Mouse (Mus musculus): ENCODE results near the gene Cpne7. TPM values are rescaled to one million over a fixed set of nuclear protein-coding genes. Genes with fewer than 3 reads are reported as not detected.

Gene Cpne7
- not detected in 2 replicates for polyA plus RNA-seq (2012; ENCODE audit: insufficient read depth, insufficient read length, missing spikeins)

GRCm38 (mm10) chr8:123117127-123117731, at the start of gene Cpne7:
Gene Cpne7, plus strand, starts transcription at chr8:123117374.
- peak within 1 kb of the TSS; percentile 36 for H3K4me3 ChIP-seq (ENCODE audit: insufficient read depth, low read length)
- no peak within 1 kb of the TSS for H3K27ac ChIP-seq (ENCODE audit: insufficient read depth, low read depth, low read length)
- no peak for TF ChIP-seq POLR2A (IDR thresholded peaks at IDR 0.05; ENCODE audit: borderline replicate concordance, low read depth, low read length)
- no peak for TF ChIP-seq CTCF (IDR thresholded peaks at IDR 0.05; ENCODE audit: low read depth, low read length)
- H3K4me1 ChIP-seq (ENCODE audit: control insufficient read depth, insufficient read depth, low read length): no peaks in the 10 kb centered on the region; the same call in 1 of the 2 replicates

- Histone ChIP-seq H3K4me1 (ENCODE audit: control insufficient read depth, insufficient read depth, low read length) (no peaks in the 10 kb centered on the region; the same call in 1 of the 2 replicates), H3K27ac (ENCODE audit: insufficient read depth, low read depth, low read length) (no peak overlapping the region), H3K4me3 (ENCODE audit: insufficient read depth, low read length) (no peak overlapping the region)
- no peak for TF ChIP-seq POLR2A (IDR thresholded peaks at IDR 0.05; ENCODE audit: borderline replicate concordance, low read depth, low read length)
- no peak for TF ChIP-seq CTCF (IDR thresholded peaks at IDR 0.05; ENCODE audit: low read depth, low read length)
Observed at GRCm38 (mm10) chr8:123071176-123071575, 46.0 kb upstream of the Cpne7 start.

GRCm38 (mm10) chr8:123077213-123077612, 40.0 kb upstream of the Cpne7 start:
- TF ChIP-seq CTCF (IDR thresholded peaks at IDR 0.05; ENCODE audit: low read depth, low read length) (no peak), POLR2A (IDR thresholded peaks at IDR 0.05; ENCODE audit: borderline replicate concordance, low read depth, low read length) (no peak)
- Histone ChIP-seq H3K27ac (ENCODE audit: insufficient read depth, low read depth, low read length) (no peak overlapping the region), H3K4me1 (ENCODE audit: control insufficient read depth, insufficient read depth, low read length) (no peaks in the 10 kb centered on the region), H3K4me3 (ENCODE audit: insufficient read depth, low read length) (no peak overlapping the region)

DNA sequence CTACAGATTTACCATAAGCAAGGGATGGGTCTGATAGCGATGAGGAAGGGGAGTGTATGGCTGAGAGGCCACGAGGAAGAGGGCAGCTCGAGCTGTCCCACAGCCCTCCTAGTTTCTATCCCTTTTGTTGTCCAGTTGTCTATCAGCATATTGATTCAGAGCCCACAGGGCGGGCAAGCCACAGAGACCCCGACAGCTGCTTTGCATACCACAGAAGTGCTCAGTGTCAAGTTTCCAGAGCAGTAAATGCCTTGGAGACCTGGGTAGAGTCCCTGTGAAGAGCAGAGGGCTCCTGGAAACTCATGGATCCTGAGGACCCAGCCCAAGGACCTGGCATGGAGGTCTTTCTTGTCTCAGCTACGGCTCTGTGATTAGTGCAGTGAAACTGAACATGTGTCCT, 34.2 kb upstream of the Cpne7 start:
- no peak overlapping the region for H3K27ac ChIP-seq (ENCODE audit: insufficient read depth, low read depth, low read length)
- no peak for TF ChIP-seq CTCF (IDR thresholded peaks at IDR 0.05; ENCODE audit: low read depth, low read length)
- TF ChIP-seq POLR2A (IDR thresholded peaks at IDR 0.05; ENCODE audit: borderline replicate concordance, low read depth, low read length): no peak
- H3K4me1 ChIP-seq (ENCODE audit: control insufficient read depth, insufficient read depth, low read length): no peaks in the 10 kb centered on the region
- H3K4me3 ChIP-seq (ENCODE audit: insufficient read depth, low read length): no peak overlapping the region

- TF ChIP-seq POLR2A (IDR thresholded peaks at IDR 0.05; ENCODE audit: borderline replicate concordance, low read depth, low read length) (no peak), CTCF (IDR thresholded peaks at IDR 0.05; ENCODE audit: low read depth, low read length) (no peak)
- Histone ChIP-seq H3K4me3 (ENCODE audit: insufficient read depth, low read length) (no peak overlapping the region), H3K4me1 (ENCODE audit: control insufficient read depth, insufficient read depth, low read length) (no peaks in the 10 kb centered on the region), H3K27ac (ENCODE audit: insufficient read depth, low read depth, low read length) (no peak overlapping the region)
Observed at GRCm38 (mm10) chr8:123083610-123084009, 33.6 kb upstream of the Cpne7 start.

DNA sequence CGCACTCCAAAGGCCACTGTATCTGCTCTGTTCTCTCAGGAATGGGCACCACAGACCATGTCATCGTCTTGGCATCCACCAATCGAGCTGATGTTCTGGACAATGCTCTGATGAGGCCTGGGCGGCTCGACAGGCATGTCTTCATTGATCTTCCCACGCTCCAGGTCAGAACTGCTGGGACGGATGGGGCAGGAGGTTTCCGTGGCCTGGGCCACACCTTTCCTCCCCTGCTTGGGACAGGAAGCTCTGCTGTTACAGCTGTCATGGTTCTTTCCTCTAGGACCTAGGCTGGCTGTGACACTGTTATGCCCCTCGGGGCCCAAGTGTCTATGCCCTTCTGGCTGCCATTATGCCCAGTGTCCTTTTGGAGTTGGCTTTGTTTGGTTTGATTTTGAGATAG, 29.9 kb upstream of the Cpne7 start:
- Histone ChIP-seq H3K4me3 (ENCODE audit: insufficient read depth, low read length) (no peak overlapping the region), H3K27ac (ENCODE audit: insufficient read depth, low read depth, low read length) (no peak overlapping the region), H3K4me1 (ENCODE audit: control insufficient read depth, insufficient read depth, low read length) (no peaks in the 10 kb centered on the region)
- TF ChIP-seq POLR2A (IDR thresholded peaks at IDR 0.05; ENCODE audit: borderline replicate concordance, low read depth, low read length): no peak
- no peak for TF ChIP-seq CTCF (IDR thresholded peaks at IDR 0.05; ENCODE audit: low read depth, low read length)

GRCm38 (mm10) chr8:123097216-123097615, 20.0 kb upstream of the Cpne7 start:
- H3K4me3 ChIP-seq (ENCODE audit: insufficient read depth, low read length): no peak overlapping the region
- H3K4me1 ChIP-seq (ENCODE audit: control insufficient read depth, insufficient read depth, low read length): peaks cover 8% of the 10 kb centered on the region
- H3K27ac ChIP-seq (ENCODE audit: insufficient read depth, low read depth, low read length): no peak overlapping the region
- no peak for TF ChIP-seq CTCF (IDR thresholded peaks at IDR 0.05; ENCODE audit: low read depth, low read length)
- no peak for TF ChIP-seq POLR2A (IDR thresholded peaks at IDR 0.05; ENCODE audit: borderline replicate concordance, low read depth, low read length)

GRCm38 (mm10) chr8:123097786-123098584, 19.2 kb upstream of the Cpne7 start:
- no peak overlapping the region for H3K27ac ChIP-seq (ENCODE audit: insufficient read depth, low read depth, low read length)
- H3K4me1 ChIP-seq (ENCODE audit: control insufficient read depth, insufficient read depth, low read length): peaks cover 8% of the 10 kb centered on the region
- H3K4me3 ChIP-seq (ENCODE audit: insufficient read depth, low read length): no peak overlapping the region
- TF ChIP-seq CTCF (IDR thresholded peaks at IDR 0.05; ENCODE audit: low read depth, low read length) (no peak), POLR2A (IDR thresholded peaks at IDR 0.05; ENCODE audit: borderline replicate concordance, low read depth, low read length) (no peak)

DNA sequence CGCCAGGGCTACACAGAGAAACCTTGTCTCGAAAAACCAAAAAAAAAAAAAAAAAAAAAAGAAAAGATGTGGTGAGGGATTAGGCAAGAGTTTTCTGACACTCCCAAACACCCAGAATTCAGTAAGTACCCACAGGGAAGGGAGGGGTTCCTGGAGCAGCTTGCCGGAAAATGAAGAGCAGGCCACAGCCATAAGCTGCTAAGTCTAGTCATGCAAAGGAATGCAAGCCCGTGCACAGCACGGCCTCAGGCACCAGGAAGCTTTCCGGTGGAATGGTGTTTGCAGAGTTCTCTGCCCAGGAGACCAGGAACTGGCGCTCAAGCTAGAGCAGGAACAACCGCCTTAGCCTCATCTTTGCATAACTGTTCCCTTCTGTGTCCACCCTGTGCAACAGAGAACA, 16.9 kb upstream of the Cpne7 start:
- TF ChIP-seq POLR2A (IDR thresholded peaks at IDR 0.05; ENCODE audit: borderline replicate concordance, low read depth, low read length) (no peak), CTCF (IDR thresholded peaks at IDR 0.05; ENCODE audit: low read depth, low read length) (no peak)
- H3K4me3 ChIP-seq (ENCODE audit: insufficient read depth, low read length): no peak overlapping the region
- peaks cover 10% of the 10 kb centered on the region for H3K4me1 ChIP-seq (ENCODE audit: control insufficient read depth, insufficient read depth, low read length)
- H3K27ac ChIP-seq (ENCODE audit: insufficient read depth, low read depth, low read length): no peak overlapping the region

DNA sequence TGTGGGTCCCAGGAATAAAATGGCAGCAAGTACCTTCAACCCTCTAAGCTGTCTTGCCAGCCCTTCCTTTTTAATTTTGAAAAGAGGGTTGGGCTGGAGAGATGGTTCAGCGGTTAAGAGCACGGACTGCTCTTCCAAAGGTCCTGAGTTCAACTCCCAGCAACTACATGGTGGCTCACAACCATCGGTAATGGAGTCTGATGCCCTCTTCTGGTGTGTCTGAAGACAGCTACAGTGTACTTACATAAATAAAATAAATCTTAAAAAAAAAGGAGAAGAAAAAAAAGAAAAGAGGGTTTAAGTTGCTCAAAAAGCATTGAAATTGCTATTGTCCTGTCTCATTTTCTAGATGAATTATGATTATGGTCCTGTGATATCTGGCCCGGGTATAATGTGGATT, 15.9 kb upstream of the Cpne7 start:
- Histone ChIP-seq H3K27ac (ENCODE audit: insufficient read depth, low read depth, low read length) (no peak overlapping the region), H3K4me3 (ENCODE audit: insufficient read depth, low read length) (no peak overlapping the region), H3K4me1 (ENCODE audit: control insufficient read depth, insufficient read depth, low read length) (peaks cover 10% of the 10 kb centered on the region)
- TF ChIP-seq CTCF (IDR thresholded peaks at IDR 0.05; ENCODE audit: low read depth, low read length) (no peak), POLR2A (IDR thresholded peaks at IDR 0.05; ENCODE audit: borderline replicate concordance, low read depth, low read length) (no peak)
